8 mouse cellular contexts compared by ENCODE assay signal in genomic region chr1:157086097-157086994, GRCm38 (mm10). TPM values are rescaled to one million over a fixed set of nuclear protein-coding genes. Genes with fewer than 3 reads are reported as not detected.
DNase-seq lines count a peak whose midpoint lies in the region; ATAC-seq and TF ChIP-seq lines count a peak whose summit lies in the region.

No protein-coding gene starts in this region.

- no peak for TF ChIP-seq POLR2A in lung, adult 2 months (IDR thresholded peaks at IDR 0.05; ENCODE audit: borderline replicate concordance, extremely low read depth, low read depth, low read length)

- no peak overlapping the region for H3K27ac ChIP-seq in forebrain, embryonic 11.5 days (ENCODE audit: low read depth, low read length)
- no peak overlapping the region for H3K27ac ChIP-seq in neural tube, embryonic 14.5 days (ENCODE audit: low read depth, low read length)

- H3K4me3 ChIP-seq in forebrain, embryonic 11.5 days (ENCODE audit: low read depth, low read length) = peak overlapping the region; percentile 33
- peak overlapping the region; percentile 6 for H3K4me3 ChIP-seq in lung, adult 2 months (replicated peaks; ENCODE audit: extremely low read depth, low read depth, low read length)
- H3K4me3 ChIP-seq in neural tube, embryonic 14.5 days (ENCODE audit: low read depth, low read length) = peak overlapping the region; percentile 33

- ATAC-seq in forebrain, embryonic 11.5 days (replicated peaks; ENCODE audit: low FRiP score) = peak; percentile 68
- ATAC-seq in neural tube, embryonic 14.5 days (ENCODE audit: low read depth) = peak; percentile 36; the same call in 1 of the 2 replicates

- peak overlapping the region; percentile 60 for H3K4me2 ChIP-seq in forebrain, embryonic 11.5 days (ENCODE audit: low read depth, low read length, severe bottlenecking)
- H3K4me2 ChIP-seq in neural tube, embryonic 14.5 days (ENCODE audit: low read depth, low read length) = peak overlapping the region; percentile 51

- peak; percentile 75 for DNase-seq in MN1 (ENCODE audit: low spot score)
- DNase-seq in c-Kit-negative CD71-positive TER-119-positive erythroid progenitor cells, embryonic 14.5 days (ENCODE audit: low read depth, low spot score) = peak; percentile 17
- DNase-seq in forebrain, embryonic 11.5 days (ENCODE audit: low spot score) = peak; percentile 91
- peak; percentile 74 to 80 for DNase-seq in heart, postnatal 14 days
- peak; percentile 38 to 70 for DNase-seq in layer of hippocampus, adult 18-20 months (ENCODE audit: low spot score in 2 of 2)
- peak; percentile 43 for DNase-seq in lung, adult 2 months
- DNase-seq in thymus, postnatal 14 days = peak; percentile 61

- 7% methylated on average over 25 of the region's 25 CpGs for WGBS in forebrain, embryonic 11.5 days
- WGBS in lung, adult 2 months = 9% methylated on average over 25 of the region's 25 CpGs
- 11% methylated on average over 25 of the region's 25 CpGs for WGBS in neural tube, embryonic 14.5 days

- H3K27me3 ChIP-seq in forebrain, embryonic 11.5 days (ENCODE audit: control insufficient read depth, insufficient read depth, low read length) = no peaks in the 10 kb centered on the region
- H3K27me3 ChIP-seq in neural tube, embryonic 14.5 days (ENCODE audit: control insufficient read depth, insufficient read depth, low read length) = no peaks in the 10 kb centered on the region

- H3K9me3 ChIP-seq in forebrain, embryonic 11.5 days (ENCODE audit: control insufficient read depth, low read length) = no peaks in the 10 kb centered on the region
- no peaks in the 10 kb centered on the region for H3K9me3 ChIP-seq in neural tube, embryonic 14.5 days (ENCODE audit: control insufficient read depth, low read length)

- H3K4me1 ChIP-seq in forebrain, embryonic 11.5 days (replicated peaks; ENCODE audit: control insufficient read depth, insufficient read depth, low read length) = no peaks in the 10 kb centered on the region
- no peaks in the 10 kb centered on the region for H3K4me1 ChIP-seq in lung, adult 2 months (ENCODE audit: control insufficient read depth, insufficient read depth, low read length)
- H3K4me1 ChIP-seq in neural tube, embryonic 14.5 days (ENCODE audit: control insufficient read depth, insufficient read depth, low read length) = no peaks in the 10 kb centered on the region

- intact Hi-C loops in heart, postnatal 14 days (cut with DNase I) = loop anchor here (5.0 kb wide), 1 partner anchor 196 kb away; no protein-coding TSS in a partner anchor

- H3K36me3 ChIP-seq in forebrain, embryonic 11.5 days (ENCODE audit: control insufficient read depth, insufficient read depth, low read length) = no peaks in the 10 kb centered on the region
- H3K36me3 ChIP-seq in neural tube, embryonic 14.5 days (ENCODE audit: control insufficient read depth, insufficient read depth, low read length) = no peaks in the 10 kb centered on the region

- H3K9ac ChIP-seq in forebrain, embryonic 11.5 days (ENCODE audit: low read length) = peak overlapping the region; percentile 70
- H3K9ac ChIP-seq in neural tube, embryonic 14.5 days (replicated peaks; ENCODE audit: low read depth, low read length) = no peak overlapping the region; the same call in 1 of the 2 replicates

- TF ChIP-seq CTCF in lung, adult 2 months (IDR thresholded peaks at IDR 0.05; ENCODE audit: insufficient read depth, low read length) = peak; percentile 75

RNA-seq across cellular contexts. Expression of gene Tex35, which starts 22.1 kb away (rescaled TPM):
- not detected in 2 replicates for polyA plus RNA-seq in forebrain, embryonic 11.5 days (2014; fragmentation: Nextera tagmentation; extraction: Ambion mirVana)
- total RNA-seq in heart, postnatal 14 days (2021) = not detected
- not detected for total RNA-seq in layer of hippocampus, adult 18-20 months (2021)
- polyA plus RNA-seq in lung, adult 2 months (2012; rRNA removed) = 0.15 TPM in 1 of 2 replicates, not detected in the other
- polyA plus RNA-seq in neural tube, embryonic 14.5 days (2014; fragmentation: Nextera tagmentation; extraction: Ambion mirVana) = not detected in 2 replicates

Comparison
In these comparisons a context has a peak if more than half of its experiments do, and no peak if none do; other contexts are left out.
1. DNase-seq: peak in every context shown above with its lines; median percentile 91 in forebrain, embryonic 11.5 days; 77 in heart, postnatal 14 days; 75 in MN1; 61 in thymus, postnatal 14 days; 54 in layer of hippocampus, adult 18-20 months; 43 in lung, adult 2 months; 17 in c-Kit-negative CD71-positive TER-119-positive erythroid progenitor cells, embryonic 14.5 days.